Mouse (Mus musculus) testis, adult 2 months (tissue): ENCODE data around the gene Cd209g. TPM values are rescaled to one million over a fixed set of nuclear protein-coding genes. Genes with fewer than 3 reads are reported as not detected.
"Not testable (repeated sequence)": the region's sequence is repeated elsewhere in the genome, so short reads cannot be mapped to it uniquely, and the experiment has no call there.

Experiments used
- H3K27ac ChIP-seq: fragments of 200-500 bp; 2 replicates; pipeline ENCODE4 v1.5.1; 2012; ENCODE audit warnings: low read depth, low read length; ENCODE audit not compliant: control insufficient read depth, insufficient read depth
- H3K27me3 ChIP-seq: fragments of 200-500 bp; 2 replicates; pipeline ENCODE4 v1.6.1; 2012; ENCODE audit warnings: mild to moderate bottlenecking, low read length, moderate library complexity; ENCODE audit not compliant: control insufficient read depth, insufficient read depth
- H3K36me3 ChIP-seq: fragments of 200-500 bp; 2 replicates; pipeline ENCODE4 v1.6.1; 2012; ENCODE audit warnings: mild to moderate bottlenecking, low read length; ENCODE audit not compliant: control insufficient read depth, insufficient read depth
- H3K4me1 ChIP-seq: fragments of 200-500 bp; 2 replicates; pipeline ENCODE4 v1.6.1; 2012; ENCODE audit warnings: low read length; ENCODE audit not compliant: control insufficient read depth, insufficient read depth
- H3K4me3 ChIP-seq: fragments of 200-500 bp; 2 replicates; pipeline ENCODE4 v1.5.1; 2012; ENCODE audit warnings: low read depth, mild to moderate bottlenecking, low read length, moderate library complexity, mixed read lengths; ENCODE audit not compliant: control insufficient read depth
- CTCF ChIP-seq: fragments of 200-500 bp; IDR thresholded peaks from 2 replicates; pipeline ENCODE4 v1.5.1; 2012; ENCODE audit warnings: low read depth, mild to moderate bottlenecking, inconsistent platforms, low read length, moderate library complexity; ENCODE audit not compliant: control insufficient read depth, insufficient read depth, insufficient replicate concordance
- POLR2A ChIP-seq: fragments of 200-500 bp; IDR thresholded peaks from 2 replicates; pipeline ENCODE4 v1.6.1; 2012; ENCODE audit warnings: low read depth, mild to moderate bottlenecking, inconsistent platforms, low read length, moderate library complexity; ENCODE audit not compliant: control insufficient read depth
- polyA plus RNA-seq: library from polyadenylated mRNA; depleted of rRNA; stranded (reverse); fragments of >200 nt; gene quantifications from 2 replicates; pipeline ENCODE4 v1.2.3, GENCODE M21; 2012; rRNA removed

Gene Cd209g
- polyA plus RNA-seq, result 0.28 and 0.73 TPM in 2 replicates

DNA sequence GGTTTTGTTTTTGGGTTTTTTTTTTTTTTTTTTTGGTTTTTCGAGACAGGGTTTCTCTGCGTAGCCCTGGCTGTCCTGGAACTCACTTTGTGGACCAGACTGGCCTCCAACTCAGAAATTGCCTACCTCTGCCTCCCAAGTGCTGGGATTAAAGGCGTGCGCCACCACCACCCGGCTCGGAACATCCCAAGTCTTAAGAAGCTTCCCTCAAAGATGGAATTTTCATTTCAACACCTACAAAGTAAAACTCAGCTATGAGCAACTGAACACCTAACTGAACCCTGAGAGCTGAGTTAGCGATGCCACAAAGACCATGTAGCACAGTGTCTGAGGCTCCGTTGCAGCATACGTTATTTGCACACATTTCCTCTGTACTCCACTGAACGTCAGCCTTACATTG is at the start of gene Cd209g:
TSS of gene Cd209g (plus strand) at position 301 of the 400 bp plus-strand sequence.
- H3K36me3 ChIP-seq, result no peaks in the 10 kb centered on the region
- no peak within 1 kb of the TSS for H3K27ac ChIP-seq
- H3K4me3 ChIP-seq, result no peak within 1 kb of the TSS
- H3K27me3 ChIP-seq, result no peaks in the 10 kb centered on the region
- H3K4me1 ChIP-seq, result no peaks in the 10 kb centered on the region
- TF ChIP-seq CTCF (no peak), POLR2A (no peak)

DNA sequence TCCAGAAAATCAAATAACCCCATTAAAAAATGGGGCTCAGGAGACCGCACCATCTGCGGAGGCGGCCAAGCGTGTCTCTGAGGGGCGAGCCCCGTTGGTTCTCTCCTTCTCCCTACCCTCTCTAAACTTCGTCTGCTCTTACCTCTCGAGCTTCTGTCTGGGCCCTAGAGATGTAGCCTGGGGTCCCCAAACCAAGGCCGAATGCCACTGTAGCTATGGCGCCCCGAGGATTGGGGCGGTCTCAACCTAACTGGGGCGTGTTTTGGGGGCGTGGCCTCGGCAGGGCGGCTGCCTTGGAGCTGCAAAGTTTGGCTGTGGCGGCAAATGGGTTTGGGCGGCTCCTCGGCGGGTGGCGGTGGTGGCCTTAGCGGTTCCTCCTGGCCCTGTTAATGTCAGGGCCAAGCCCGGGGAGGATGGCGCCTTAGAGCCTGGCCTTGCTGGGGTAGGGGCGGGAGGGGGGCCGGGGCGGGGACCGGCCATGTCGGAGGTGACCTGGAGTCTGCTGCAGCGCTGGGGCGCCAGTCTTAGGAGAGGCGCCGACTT is 46.6 kb upstream of the Cd209g start:
- peak overlapping the region; percentile 54 for H3K4me3 ChIP-seq
- H3K36me3 ChIP-seq, H3K4me1 ChIP-seq, H3K27ac ChIP-seq, H3K27me3 ChIP-seq: not testable (repeated sequence)

DNA sequence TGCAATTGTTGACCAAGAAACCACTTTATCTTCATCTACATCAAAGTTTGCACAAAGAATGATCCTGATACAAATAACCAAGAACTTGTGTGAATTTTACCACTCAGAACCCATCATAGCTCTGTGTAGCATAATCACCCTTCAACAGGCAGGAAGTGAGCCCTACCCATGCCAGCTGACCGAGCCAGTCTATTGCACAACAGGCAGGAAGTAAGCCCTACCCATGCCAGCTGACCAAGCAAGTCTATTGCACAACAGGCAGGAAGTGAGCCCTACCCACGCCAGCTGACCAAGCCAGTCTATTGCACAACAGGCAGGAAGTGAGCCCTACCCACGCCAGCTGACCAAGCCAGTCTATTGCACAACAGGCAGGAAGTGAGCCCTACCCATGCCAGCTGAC is 45.4 kb upstream of the Cd209g start:
- not testable (repeated sequence) for H3K27ac ChIP-seq, H3K4me3 ChIP-seq, H3K4me1 ChIP-seq, H3K36me3 ChIP-seq, H3K27me3 ChIP-seq

DNA sequence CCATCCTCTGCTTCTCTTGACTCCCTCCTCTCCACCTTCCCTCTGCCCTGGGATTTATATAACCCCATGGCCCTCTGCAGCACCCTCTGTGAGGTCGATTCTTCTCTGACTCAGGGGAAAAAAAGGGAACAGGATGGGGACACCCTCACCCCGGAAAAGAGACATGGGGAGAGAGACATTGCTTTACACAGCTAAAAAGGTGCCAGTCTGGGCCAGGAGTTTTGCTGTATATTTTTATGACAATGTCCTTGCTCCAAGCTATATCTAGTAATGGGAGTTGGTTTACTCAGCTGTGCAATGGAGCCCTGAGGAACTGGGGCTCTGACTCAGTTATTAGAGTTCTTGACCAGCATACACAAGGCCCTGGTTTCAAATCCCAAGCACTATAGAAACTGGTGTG is 28.2 kb upstream of the Cd209g start, which contains the start of gene Cd209f:
TSS of gene Cd209f (minus strand) at position 101 of the 400 bp plus-strand sequence.
- H3K27me3 ChIP-seq, H3K36me3 ChIP-seq, H3K27ac ChIP-seq, H3K4me1 ChIP-seq, H3K4me3 ChIP-seq: not testable (repeated sequence)

DNA sequence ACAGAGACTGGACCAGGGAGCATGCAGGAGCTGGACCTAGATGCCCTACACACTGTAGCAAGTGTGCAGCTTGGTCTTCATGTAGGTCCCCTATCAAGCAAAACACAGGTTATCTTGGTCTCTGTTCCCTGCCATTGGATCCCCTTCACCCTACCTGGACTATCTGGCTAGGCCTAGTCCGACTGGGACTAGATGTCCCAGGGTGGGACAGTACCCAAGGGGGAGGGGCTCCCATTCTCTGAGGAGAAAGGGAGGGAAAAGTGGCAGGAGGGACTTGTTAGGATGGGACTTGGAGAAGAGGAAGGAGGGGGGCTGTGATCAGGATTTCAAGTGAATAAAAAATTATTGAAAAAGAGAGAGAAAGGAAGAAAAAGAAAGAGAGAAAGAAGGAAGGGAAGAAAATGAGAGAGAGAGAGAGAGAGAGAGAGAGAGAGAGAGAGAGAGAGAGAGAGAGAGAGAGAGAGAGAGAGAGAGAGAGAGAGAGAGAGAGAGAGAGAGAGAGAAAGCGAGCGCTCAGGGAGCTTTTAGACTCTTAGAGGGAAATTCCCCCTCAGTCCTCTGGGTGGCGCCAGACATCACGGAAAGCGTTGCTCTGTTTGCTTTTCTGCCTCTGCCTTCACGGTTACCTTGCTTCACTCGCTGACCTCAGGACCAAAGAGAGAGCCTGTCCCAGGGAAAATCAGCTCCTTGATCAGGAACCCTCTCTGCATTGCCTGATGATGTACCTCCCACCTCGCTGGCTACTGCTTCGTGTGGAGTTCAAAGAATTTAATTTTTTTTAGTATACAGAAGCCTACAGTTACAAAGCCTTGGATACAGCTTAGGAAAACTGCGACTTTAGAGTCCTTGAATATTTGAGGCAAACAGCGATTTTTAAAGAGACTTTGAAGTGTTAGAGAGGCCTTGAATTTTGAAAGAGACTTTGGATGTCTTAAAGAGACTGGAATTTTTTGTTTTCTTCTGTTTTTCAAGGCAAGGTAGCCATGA is 6.1 kb downstream of the Cd209g start:
- TF ChIP-seq CTCF, result peak; percentile 87; the same call in 1 of the 2 replicates
- no peak for TF ChIP-seq POLR2A
- Histone ChIP-seq H3K4me1 (no peaks in the 10 kb centered on the region), H3K4me3 (no peak overlapping the region), H3K36me3 (no peaks in the 10 kb centered on the region), H3K27ac (no peak overlapping the region), H3K27me3 (no peaks in the 10 kb centered on the region)

DNA sequence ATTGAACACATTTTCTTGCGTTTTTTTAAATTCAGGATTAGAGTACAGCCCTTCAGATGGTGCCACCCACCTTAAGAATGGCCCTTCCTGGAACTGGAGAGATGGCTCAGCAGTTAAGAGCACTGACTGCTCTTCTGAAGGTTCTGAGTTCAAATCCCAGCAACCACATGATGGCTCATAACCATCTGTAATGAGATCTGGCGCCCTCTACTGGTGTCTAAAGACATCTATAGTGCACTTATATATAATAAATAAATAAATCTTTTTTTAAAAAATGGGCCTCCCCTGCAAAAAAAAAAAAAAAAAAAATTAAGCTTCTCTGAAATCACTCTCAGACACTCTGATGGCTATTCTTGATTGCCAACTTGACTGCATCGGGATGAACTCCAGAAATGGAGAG is 7.8 kb downstream of the Cd209g start:
- TF ChIP-seq POLR2A, result no peak
- TF ChIP-seq CTCF, result no peak
- Histone ChIP-seq H3K27me3 (no peaks in the 10 kb centered on the region), H3K27ac (no peak overlapping the region), H3K36me3 (no peaks in the 10 kb centered on the region), H3K4me3 (no peak overlapping the region), H3K4me1 (no peaks in the 10 kb centered on the region)

DNA sequence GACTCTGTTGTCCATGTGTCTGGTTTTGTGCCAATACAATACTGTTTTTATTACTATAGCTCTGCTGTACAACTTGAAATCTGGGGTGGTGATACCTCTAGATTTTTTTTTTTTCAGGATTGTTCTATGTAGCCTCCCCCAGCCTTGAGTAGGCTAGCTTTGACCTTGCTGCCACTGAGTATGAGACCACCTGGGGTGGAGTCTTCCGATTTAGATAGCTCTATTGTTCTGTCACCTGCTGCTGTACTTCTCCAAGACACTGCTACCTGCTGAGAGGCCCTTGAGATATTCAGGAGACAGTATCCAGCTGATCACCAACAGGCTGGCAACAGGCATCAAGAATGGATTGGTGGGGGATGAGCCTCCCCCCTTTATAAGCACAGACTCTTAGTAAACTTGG is 13.4 kb downstream of the Cd209g start:
- Histone ChIP-seq H3K4me3 (no peak overlapping the region), H3K27ac (no peak overlapping the region), H3K4me1 (no peaks in the 10 kb centered on the region), H3K27me3 (no peaks in the 10 kb centered on the region), H3K36me3 (no peaks in the 10 kb centered on the region)
- TF ChIP-seq CTCF, result no peak
- TF ChIP-seq POLR2A, result no peak
